Mouse (Mus musculus): ENCODE data around the gene Glis2.

Glis2 gene

GRCm38 (mm10) chr16:4602766-4603452 lies 8.4 kb downstream of the Glis2 start:
- no peak for DNase-seq (ENCODE audit: low read depth in 2 of 2, low spot score in 2 of 2)

- DNase-seq (ENCODE audit: low read depth in 2 of 2, low spot score in 2 of 2): no peak
Observed at GRCm38 (mm10) chr16:4603453-4603837, 8.9 kb downstream of the Glis2 start.

GRCm38 (mm10) chr16:4604293-4604837 lies 9.9 kb downstream of the Glis2 start:
- DNase-seq (ENCODE audit: low read depth in 2 of 2, low spot score in 2 of 2): no peak

- DNase-seq (ENCODE audit: low read depth in 2 of 2, low spot score in 2 of 2): no peak
Observed at GRCm38 (mm10) chr16:4605514-4606131, 11.1 kb downstream of the Glis2 start.

GRCm38 (mm10) chr16:4606431-4607084 lies 12.0 kb downstream of the Glis2 start:
- DNase-seq (ENCODE audit: low read depth in 2 of 2, low spot score in 2 of 2): no peak

- DNase-seq (ENCODE audit: low read depth in 2 of 2, low spot score in 2 of 2): peak; percentile 80 to 82
Observed at GRCm38 (mm10) chr16:4607818-4608531, 13.5 kb downstream of the Glis2 start.

GRCm38 (mm10) chr16:4608532-4609059 lies 14.1 kb downstream of the Glis2 start:
- no peak for DNase-seq (ENCODE audit: low read depth in 2 of 2, low spot score in 2 of 2)

GRCm38 (mm10) chr16:4611193-4611592 lies 16.7 kb downstream of the Glis2 start:
- DNase-seq (ENCODE audit: low read depth in 2 of 2, low spot score in 2 of 2): no peak

GRCm38 (mm10) chr16:4611676-4612075 lies 17.2 kb downstream of the Glis2 start:
- DNase-seq (ENCODE audit: low read depth in 2 of 2, low spot score in 2 of 2): no peak

GRCm38 (mm10) chr16:4613736-4614135 lies 19.2 kb downstream of the Glis2 start:
- no peak for DNase-seq (ENCODE audit: low read depth in 2 of 2, low spot score in 2 of 2)

- no peak for DNase-seq (ENCODE audit: low read depth in 2 of 2, low spot score in 2 of 2)
Observed at GRCm38 (mm10) chr16:4614639-4615038, 20.1 kb downstream of the Glis2 start.

GRCm38 (mm10) chr16:4615297-4615696 lies 20.8 kb downstream of the Glis2 start:
- no peak for DNase-seq (ENCODE audit: low read depth in 2 of 2, low spot score in 2 of 2)

- no peak for DNase-seq (ENCODE audit: low read depth in 2 of 2, low spot score in 2 of 2)
Observed at GRCm38 (mm10) chr16:4616829-4617228, 22.3 kb downstream of the Glis2 start.

GRCm38 (mm10) chr16:4624074-4624473 lies 29.6 kb downstream of the Glis2 start:
- DNase-seq (ENCODE audit: low read depth in 2 of 2, low spot score in 2 of 2): no peak

GRCm38 (mm10) chr16:4624481-4625110 lies 30.1 kb downstream of the Glis2 start, which contains the start of gene Pam16:
TSS of gene Pam16 (minus strand) at chr16:4624988.
- DNase-seq (ENCODE audit: low read depth in 2 of 2, low spot score in 2 of 2): peak; percentile 69 to 79

- no peak for DNase-seq (ENCODE audit: low read depth in 2 of 2, low spot score in 2 of 2)
Observed at GRCm38 (mm10) chr16:4627105-4627504, 32.6 kb downstream of the Glis2 start.

GRCm38 (mm10) chr16:4628898-4629419 lies 34.4 kb downstream of the Glis2 start:
- no peak for DNase-seq (ENCODE audit: low read depth in 2 of 2, low spot score in 2 of 2)

GRCm38 (mm10) chr16:4629950-4630349 lies 35.4 kb downstream of the Glis2 start:
- DNase-seq (ENCODE audit: low read depth in 2 of 2, low spot score in 2 of 2): peak; percentile 80 to 84

GRCm38 (mm10) chr16:4632050-4632449 lies 37.5 kb downstream of the Glis2 start:
- DNase-seq (ENCODE audit: low read depth in 2 of 2, low spot score in 2 of 2): peak in 1 of 2 experiments; percentile 15

- no peak for DNase-seq (ENCODE audit: low read depth in 2 of 2, low spot score in 2 of 2)
Observed at GRCm38 (mm10) chr16:4633661-4634060, 39.1 kb downstream of the Glis2 start.

Measured in CD8-positive naive resting alpha-beta T cell, adult 2 months (primary cell).